Mouse (Mus musculus) bone marrow, adult 2 months (tissue): ENCODE measurements around the gene Timm29. TPM values are rescaled to one million over a fixed set of nuclear protein-coding genes. Genes with fewer than 3 reads are reported as not detected.
A peak's percentile ranks its signal among the peaks of the same experiment; 100 is the strongest.

Experiments
- H3K27ac ChIP-seq: fragments of 200-500 bp; 2 replicates; pipeline ENCODE4 v1.5.1; 2012; ENCODE audit warnings: low read depth, mild to moderate bottlenecking, control low read depth, inconsistent platforms, low read length; ENCODE audit not compliant: control insufficient read depth, poor library complexity, insufficient read depth
- H3K4me1 ChIP-seq: fragments of 200-500 bp; 2 replicates; pipeline ENCODE4 v1.6.1; 2011; ENCODE audit warnings: low read length; ENCODE audit not compliant: control insufficient read depth, insufficient read depth
- H3K4me3 ChIP-seq: fragments of 200-500 bp; replicated peaks from 2 replicates; pipeline ENCODE3; 2011; ENCODE audit warnings: mild to moderate bottlenecking, low read depth, low read length, control low read depth; ENCODE audit not compliant: control insufficient read depth
- CTCF ChIP-seq: fragments of 200-500 bp; IDR thresholded peaks from 2 replicates; pipeline ENCODE4 v1.5.1; 2011; ENCODE audit warnings: low read length, control low read depth; ENCODE audit not compliant: control insufficient read depth, insufficient read depth
- POLR2A ChIP-seq: fragments of 200-500 bp; IDR thresholded peaks from 2 replicates; pipeline ENCODE4 v1.6.1; 2011; ENCODE audit warnings: low read depth, mild to moderate bottlenecking, control low read depth, low read length, borderline replicate concordance; ENCODE audit not compliant: control insufficient read depth
- WGBS: fragments of 180-500 bp; shearing (Covaris S2); methylation state at CpG from one replicate; pipeline ENCODE4 v1.1.7; 2018; 5-methylcytosine and 5-hydroxymethylcytosine counted together
- polyA plus RNA-seq: library from polyadenylated mRNA; stranded (reverse); fragments of >200 nt; gene quantifications from 2 replicates; pipeline ENCODE4 v1.2.4, GENCODE M21; 2011; ENCODE audit warnings: low replicate concordance; ENCODE audit not compliant: missing spikeins, insufficient read depth, insufficient read length

Gene Timm29
- polyA plus RNA-seq, 1 experiment, result 10.4 TPM

GRCm38 (mm10) chr9:21555198-21555742 is 37.3 kb upstream of the Timm29 start:
- 81% methylated on average over 6 of the region's 6 CpGs for WGBS
- Histone ChIP-seq H3K4me1 (peaks cover 6% of the 10 kb centered on the region), H3K27ac (no peak overlapping the region), H3K4me3 (no peak overlapping the region)
- TF ChIP-seq CTCF (no peak), POLR2A (no peak)

- Histone ChIP-seq H3K4me1 (peaks cover 6% of the 10 kb centered on the region), H3K4me3 (no peak overlapping the region), H3K27ac (peak overlapping the region; percentile 33)
- TF ChIP-seq CTCF, result no peak
- TF ChIP-seq POLR2A, result no peak
- 81% methylated on average over 2 of the region's 2 CpGs for WGBS
Observed at GRCm38 (mm10) chr9:21556996-21557395, 35.5 kb upstream of the Timm29 start.

GRCm38 (mm10) chr9:21557556-21557955 is 35.0 kb upstream of the Timm29 start:
- peak overlapping the region; percentile 33 for H3K27ac ChIP-seq
- H3K4me3 ChIP-seq, result no peak overlapping the region
- TF ChIP-seq CTCF (no peak), POLR2A (no peak)
- H3K4me1 ChIP-seq, result peaks cover 6% of the 10 kb centered on the region
- WGBS, result 87% methylated on average over 2 of the region's 2 CpGs

GRCm38 (mm10) chr9:21558366-21558765 is 34.2 kb upstream of the Timm29 start:
- WGBS, result 51% methylated on average over 4 of the region's 4 CpGs
- H3K4me3 ChIP-seq, result no peak overlapping the region
- H3K27ac ChIP-seq, result peak overlapping the region; percentile 83
- no peak for TF ChIP-seq CTCF
- TF ChIP-seq POLR2A, result no peak
- peaks cover 6% of the 10 kb centered on the region for H3K4me1 ChIP-seq

- TF ChIP-seq CTCF, result no peak
- TF ChIP-seq POLR2A, result no peak
- no peak overlapping the region for H3K4me3 ChIP-seq
- 87% methylated on average over 3 of the region's 3 CpGs for WGBS
Observed at GRCm38 (mm10) chr9:21559151-21559550, 33.4 kb upstream of the Timm29 start.

GRCm38 (mm10) chr9:21564420-21564819 is 28.1 kb upstream of the Timm29 start:
- 91% methylated on average over 1 of the region's 1 CpGs for WGBS
- H3K4me3 ChIP-seq, result no peak overlapping the region
- TF ChIP-seq CTCF (no peak), POLR2A (no peak)
- H3K4me1 ChIP-seq, result no peaks in the 10 kb centered on the region; the same call in 1 of the 2 replicates
- no peak overlapping the region for H3K27ac ChIP-seq

More at GRCm38 (mm10) chr9:21559151-21559550, 33.4 kb upstream of the Timm29 start:
- Histone ChIP-seq H3K27ac (peak overlapping the region; percentile 56), H3K4me1 (peaks cover 6% of the 10 kb centered on the region)

- no peaks in the 10 kb centered on the region; the same call in 1 of the 2 replicates for H3K4me1 ChIP-seq
Observed at GRCm38 (mm10) chr9:21565004-21565586, 27.4 kb upstream of the Timm29 start.

GRCm38 (mm10) chr9:21566538-21566937 is 26.0 kb upstream of the Timm29 start:
- Histone ChIP-seq H3K4me3 (no peak overlapping the region), H3K4me1 (no peaks in the 10 kb centered on the region; the same call in 1 of the 2 replicates), H3K27ac (no peak overlapping the region)
- TF ChIP-seq POLR2A, result no peak
- WGBS, result 79% methylated on average over 1 of the region's 1 CpGs

More at GRCm38 (mm10) chr9:21565004-21565586, 27.4 kb upstream of the Timm29 start:
- no peak overlapping the region for H3K4me3 ChIP-seq
- no peak overlapping the region for H3K27ac ChIP-seq
- 70% methylated on average over 4 of the region's 4 CpGs for WGBS
- no peak for TF ChIP-seq POLR2A
- TF ChIP-seq CTCF, result no peak

GRCm38 (mm10) chr9:21567051-21567450 is 25.5 kb upstream of the Timm29 start:
- H3K27ac ChIP-seq, result no peak overlapping the region
- 54% methylated on average over 2 of the region's 2 CpGs for whole genome bisulfite sequencing
- TF ChIP-seq POLR2A (no peak), CTCF (no peak)

More at GRCm38 (mm10) chr9:21567051-21567450, 25.5 kb upstream of the Timm29 start:
- Histone ChIP-seq H3K4me1 (no peaks in the 10 kb centered on the region; the same call in 1 of the 2 replicates), H3K4me3 (no peak overlapping the region)
